Mouse (Mus musculus) stomach, embryonic 16.5 days (tissue): ENCODE data around the gene Tgtp2. TPM values are rescaled to one million over a fixed set of nuclear protein-coding genes. Genes with fewer than 3 reads are reported as not detected.
"Not testable (repeated sequence)": the region's sequence is repeated elsewhere in the genome, so short reads cannot be mapped to it uniquely, and the experiment has no call there.

Source experiments
- ATAC-seq: fragments of 200-750 bp; cut with Nextera tagmentation; 2 replicates; pipeline ENCODE4 v1.8.0; 2017; ENCODE audit warnings: moderate number of reproducible peaks, moderate TSS enrichment; ENCODE audit not compliant: insufficient read depth, low FRiP score
- H3K27ac ChIP-seq: fragments of 300-500 bp; sonication (generic); 2 replicates; pipeline ENCODE4 v1.5.1; 2014; ENCODE audit warnings: low read length
- H3K27me3 ChIP-seq: fragments of 300-500 bp; sonication (generic); 2 replicates; pipeline ENCODE4 v1.6.1; 2014; ENCODE audit warnings: low read length, control low read depth, mixed read lengths; ENCODE audit not compliant: control insufficient read depth, insufficient read depth
- H3K36me3 ChIP-seq: fragments of 300-500 bp; sonication (generic); 2 replicates; pipeline ENCODE4 v1.6.1; 2014; ENCODE audit warnings: low read length; ENCODE audit not compliant: control insufficient read depth, insufficient read depth
- H3K4me1 ChIP-seq: fragments of 300-500 bp; sonication (generic); 2 replicates; pipeline ENCODE4 v1.6.1; 2014; ENCODE audit warnings: low read length, control low read depth, mixed read lengths; ENCODE audit not compliant: control insufficient read depth, insufficient read depth
- H3K4me2 ChIP-seq: fragments of 300-500 bp; sonication (generic); 2 replicates; pipeline ENCODE4 v1.6.1; 2014; ENCODE audit warnings: low read depth, low read length, mixed read lengths
- H3K4me3 ChIP-seq: fragments of 300-500 bp; sonication (generic); replicated peaks from 2 replicates; pipeline ENCODE4 v1.5.1; 2014; ENCODE audit warnings: mild to moderate bottlenecking, low read length
- H3K9ac ChIP-seq: fragments of 300-500 bp; sonication (generic); 2 replicates; pipeline ENCODE4 v1.6.1; 2014; ENCODE audit warnings: low read length
- H3K9me3 ChIP-seq: fragments of 300-500 bp; sonication (generic); replicated peaks from 2 replicates; pipeline ENCODE4 v1.6.1; 2016; ENCODE audit warnings: low read length, control low read depth; ENCODE audit not compliant: control insufficient read depth
- polyA plus RNA-seq: library from polyadenylated mRNA; unstranded; fragments of >200 nt; fragmentation: Nextera tagmentation; extraction: Ambion mirVana; gene quantifications from 2 replicates; pipeline ENCODE4 v1.2.1, GENCODE M21; 2015

The Tgtp2 gene
- polyA plus RNA-seq, 1 experiment from 2014 or later = 0.41 TPM

- not testable (repeated sequence) for H3K36me3 ChIP-seq, ATAC-seq, H3K4me3 ChIP-seq, H3K9me3 ChIP-seq, H3K4me2 ChIP-seq, H3K9ac ChIP-seq, H3K27ac ChIP-seq, H3K4me1 ChIP-seq, H3K27me3 ChIP-seq
These were observed 13.9 kb downstream of the Tgtp2 start for GRCm38 (mm10) chr11:49050064-49050463.

GRCm38 (mm10) chr11:49012074-49012473 is 51.9 kb downstream of the Tgtp2 start:
- not testable (repeated sequence) for H3K27me3 ChIP-seq, H3K9ac ChIP-seq, H3K4me3 ChIP-seq, ATAC-seq, H3K36me3 ChIP-seq, H3K4me1 ChIP-seq, H3K4me2 ChIP-seq, H3K9me3 ChIP-seq, H3K27ac ChIP-seq

Other genes starting within 250 kb of the Tgtp2 start
- gene Trim41, start 246.9 kb downstream of the Tgtp2 start, polyA plus RNA-seq = 4.6 and 5.7 TPM in 2 replicates
- 1.7 and 2.6 TPM in 2 replicates for gene Trim7, start 238.1 kb downstream of the Tgtp2 start, polyA plus RNA-seq
- gene Gm12184, start 237.6 kb downstream of the Tgtp2 start, polyA plus RNA-seq = 0.98 and 1.5 TPM in 2 replicates
- 13.1 and 13.3 TPM in 2 replicates for gene Irgm1, start 192.5 kb downstream of the Tgtp2 start, polyA plus RNA-seq
- 0.32 and 0.36 TPM in 2 replicates for gene Gm5431, start 162.0 kb downstream of the Tgtp2 start, polyA plus RNA-seq
- gene Psme2b, start 118.0 kb downstream of the Tgtp2 start, polyA plus RNA-seq = 3.2 and 10.3 TPM in 2 replicates
- not detected in 2 replicates for gene Olfr56, start 85.3 kb downstream of the Tgtp2 start, polyA plus RNA-seq
- gene 9930111J21Rik1, start 84.8 kb downstream of the Tgtp2 start, polyA plus RNA-seq = 1.1 and 1.4 TPM in 2 replicates
- not detected in 2 replicates for gene Gm12185, start 72.0 kb downstream of the Tgtp2 start, polyA plus RNA-seq
- gene Tgtp1, start 70.0 kb downstream of the Tgtp2 start, polyA plus RNA-seq = 2.3 TPM in 2 replicates
- 1.1 and 1.3 TPM in 2 replicates for gene 9930111J21Rik2, start 13.0 kb downstream of the Tgtp2 start, polyA plus RNA-seq
- 1.8 and 2.7 TPM in 2 replicates for gene Ifi47, start 12.4 kb upstream of the Tgtp2 start, polyA plus RNA-seq
- not detected in 2 replicates for gene Olfr1396, start 50.7 kb upstream of the Tgtp2 start, polyA plus RNA-seq
- gene Olfr1395, start 78.1 kb upstream of the Tgtp2 start, polyA plus RNA-seq = not detected in 2 replicates
- gene Olfr1394, start 90.2 kb upstream of the Tgtp2 start, polyA plus RNA-seq = not detected in 2 replicates
- gene Btnl9, start 123.0 kb upstream of the Tgtp2 start, polyA plus RNA-seq = 1.2 and 2.1 TPM in 2 replicates
- 30.3 and 32.9 TPM in 2 replicates for gene Zfp62, start 139.1 kb upstream of the Tgtp2 start, polyA plus RNA-seq
- 65.9 and 70.1 TPM in 2 replicates for gene Mgat1, start 180.0 kb upstream of the Tgtp2 start, polyA plus RNA-seq
- gene Olfr1393, start 214.1 kb upstream of the Tgtp2 start, polyA plus RNA-seq = 0.10 TPM in 1 of 2 replicates, not detected in the other
- gene Olfr1392, start 221.1 kb upstream of the Tgtp2 start, polyA plus RNA-seq = 0.08 TPM in 1 of 2 replicates, not detected in the other
- not detected in 2 replicates for gene Olfr10, start 240.5 kb upstream of the Tgtp2 start, polyA plus RNA-seq